Mouse (Mus musculus) liver, adult 2 months (tissue): ENCODE results near the gene Fam189a1. TPM values are rescaled to one million over a fixed set of nuclear protein-coding genes. Genes with fewer than 3 reads are reported as not detected.

Experiments
- DNase-seq: peaks from one replicate; pipeline ENCODE4 v3.0.0-alpha.2; 2011; ENCODE audit warnings: low read depth, low spot score; ENCODE audit errors: extremely low read depth
- H3K27ac ChIP-seq: fragments of 200-500 bp; replicated peaks from 2 replicates; pipeline ENCODE4 v1.5.1; 2012; ENCODE audit warnings: low read depth, mild to moderate bottlenecking, control low read depth, inconsistent platforms, low read length; ENCODE audit not compliant: insufficient read depth
- H3K27me3 ChIP-seq: fragments of 200-500 bp; 2 replicates; pipeline ENCODE4 v1.6.1; 2012; ENCODE audit warnings: mild to moderate bottlenecking, moderate library complexity, low read length, inconsistent platforms; ENCODE audit not compliant: control insufficient read depth, insufficient read depth
- H3K36me3 ChIP-seq: fragments of 200-500 bp; 2 replicates; pipeline ENCODE4 v1.6.1; 2012; ENCODE audit warnings: low read length, inconsistent platforms; ENCODE audit not compliant: control insufficient read depth, insufficient read depth
- H3K4me1 ChIP-seq: fragments of 200-500 bp; 2 replicates; pipeline ENCODE4 v1.6.1; 2011; ENCODE audit warnings: low read length; ENCODE audit not compliant: control insufficient read depth, insufficient read depth
- H3K4me3 ChIP-seq: fragments of 200-500 bp; 2 replicates; pipeline ENCODE4 v1.5.1; 2011; ENCODE audit warnings: low read depth, mild to moderate bottlenecking, control low read depth, low read length, moderate library complexity; ENCODE audit not compliant: insufficient read depth
- H3K79me2 ChIP-seq: fragments of 200-500 bp; 2 replicates; pipeline ENCODE4 v1.6.1; 2012; ENCODE audit warnings: inconsistent platforms, mild to moderate bottlenecking, low read length, moderate library complexity; ENCODE audit not compliant: control insufficient read depth, insufficient read depth
- H3K9ac ChIP-seq: fragments of 200-500 bp; 2 replicates; pipeline ENCODE4 v1.6.1; 2012; ENCODE audit warnings: low read depth, mild to moderate bottlenecking, control low read depth, inconsistent platforms, low read length
- CTCF ChIP-seq: fragments of 200-500 bp; IDR thresholded peaks from 2 replicates; pipeline ENCODE4 v1.5.1; 2011; ENCODE audit warnings: low read depth, low read length, control low read depth
- POLR2A ChIP-seq: fragments of 200-500 bp; IDR thresholded peaks from 2 replicates; pipeline ENCODE4 v1.6.1; 2011; ENCODE audit warnings: low read length, control low read depth; ENCODE audit not compliant: insufficient read depth; ENCODE audit errors: extremely low read depth
- WGBS: fragments of 180-500 bp; shearing (Covaris S2); methylation state at CpG from one replicate; pipeline ENCODE4 v1.1.7; 2018; 5-methylcytosine and 5-hydroxymethylcytosine counted together
- polyA plus RNA-seq: library from polyadenylated mRNA; depleted of rRNA; stranded (reverse); fragments of >200 nt; gene quantifications from 2 replicates; pipeline ENCODE4 v1.2.3, GENCODE M21; 2012; rRNA removed
- total RNA-seq: library from RNA; depleted of rRNA; stranded (reverse); fragments of >200 nt; gene quantifications from 2 replicates; pipeline ENCODE4 v1.2.3, GENCODE M21; 2014; rRNA removed

The Fam189a1 gene
- 0.13 TPM in 1 of 2 replicates, not detected in the other for total RNA-seq
- 0.11 and 0.32 TPM in 2 replicates for polyA plus RNA-seq

DNA sequence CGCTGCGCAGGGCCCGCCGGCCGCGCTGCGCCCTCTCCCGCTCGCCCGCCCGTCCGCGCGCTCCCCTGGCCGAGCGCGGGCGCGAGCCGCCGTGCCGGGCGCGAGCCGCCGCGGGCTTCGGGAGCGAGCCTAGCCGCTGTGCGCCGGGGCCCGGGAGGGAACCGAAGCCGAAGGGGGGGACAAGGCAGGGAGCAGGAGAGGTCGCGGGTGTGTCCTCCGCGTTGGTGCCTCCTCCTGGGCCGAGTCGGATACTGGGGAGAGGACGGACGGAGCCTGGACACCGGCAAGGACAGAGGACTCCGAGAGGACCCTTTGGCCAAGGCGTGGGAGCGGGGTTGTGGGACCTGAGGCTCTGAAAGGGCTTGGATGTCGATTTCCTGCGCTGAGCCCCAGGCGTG lies at the start of gene Fam189a1:
Gene Fam189a1, minus strand, starts transcription at position 57 of the 398 bp plus-strand sequence.
- TF ChIP-seq POLR2A (no peak), CTCF (no peak)
- Histone ChIP-seq H3K27ac (no peak within 1 kb of the TSS), H3K27me3 (peaks cover 12% of the 10 kb centered on the region), H3K4me1 (no peaks in the 10 kb centered on the region), H3K4me3 (no peak within 1 kb of the TSS), H3K9ac (no peak within 1 kb of the TSS), H3K36me3 (no peaks in the 10 kb centered on the region), H3K79me2 (no peaks in the 10 kb centered on the region)
- WGBS: 9% methylated on average over 50 of the region's 50 CpGs
- DNase-seq: no peak

GRCm38 (mm10) chr7:65206021-65206420 lies 49.7 kb upstream of the Fam189a1 start:
- WGBS: 89% methylated on average over 6 of the region's 6 CpGs
- Histone ChIP-seq H3K4me1 (no peaks in the 10 kb centered on the region), H3K79me2 (no peaks in the 10 kb centered on the region), H3K27me3 (no peaks in the 10 kb centered on the region), H3K9ac (no peak overlapping the region), H3K36me3 (no peaks in the 10 kb centered on the region), H3K27ac (no peak overlapping the region), H3K4me3 (no peak overlapping the region)
- TF ChIP-seq POLR2A (no peak), CTCF (no peak)
- no peak for DNase-seq

- TF ChIP-seq CTCF (no peak), POLR2A (no peak)
- DNase-seq: no peak
- 87% methylated on average over 10 of the region's 10 CpGs for WGBS
- H3K9ac ChIP-seq: no peak overlapping the region
- H3K36me3 ChIP-seq: no peaks in the 10 kb centered on the region
- H3K27me3 ChIP-seq: no peaks in the 10 kb centered on the region
- H3K4me3 ChIP-seq: no peak overlapping the region
- H3K4me1 ChIP-seq: no peaks in the 10 kb centered on the region
- no peak overlapping the region for H3K27ac ChIP-seq
- H3K79me2 ChIP-seq: no peaks in the 10 kb centered on the region
Measured at GRCm38 (mm10) chr7:65202719-65203118, 46.3 kb upstream of the Fam189a1 start.

DNA sequence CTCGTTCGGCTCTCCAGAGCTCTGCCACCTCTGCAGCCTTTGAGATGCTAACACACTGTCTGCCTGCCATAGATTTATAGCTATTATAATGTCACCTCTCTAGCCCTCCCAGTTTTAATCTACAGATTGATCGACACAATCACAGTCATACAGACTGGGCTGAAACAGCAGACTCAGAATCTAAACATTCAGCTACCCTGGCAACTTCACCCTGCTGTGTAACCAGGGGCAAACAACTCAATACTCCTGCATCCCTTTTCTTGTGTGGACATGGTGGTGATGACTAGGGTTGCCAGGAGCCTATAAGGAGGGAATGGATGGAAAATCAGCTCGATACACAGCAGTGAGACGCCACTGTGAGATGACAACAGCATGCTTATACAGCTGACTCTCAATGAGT lies 24.3 kb upstream of the Fam189a1 start:
- H3K27ac ChIP-seq: no peak overlapping the region
- no peaks in the 10 kb centered on the region for H3K4me1 ChIP-seq
- no peak overlapping the region for H3K9ac ChIP-seq
- no peaks in the 10 kb centered on the region for H3K36me3 ChIP-seq
- no peak overlapping the region for H3K4me3 ChIP-seq
- no peak for TF ChIP-seq CTCF
- no peak for TF ChIP-seq POLR2A
- H3K27me3 ChIP-seq: no peaks in the 10 kb centered on the region; the same call in 1 of the 2 replicates
- 75% methylated on average over 5 of the region's 5 CpGs for WGBS
- no peaks in the 10 kb centered on the region for H3K79me2 ChIP-seq
- no peak for DNase-seq

- H3K27me3 ChIP-seq: no peaks in the 10 kb centered on the region
- H3K79me2 ChIP-seq: no peaks in the 10 kb centered on the region
- no peak for DNase-seq
- H3K36me3 ChIP-seq: no peaks in the 10 kb centered on the region
- no peak overlapping the region for H3K9ac ChIP-seq
- 66% methylated on average over 4 of the region's 4 CpGs for WGBS
- H3K4me3 ChIP-seq: no peak overlapping the region
- no peak overlapping the region for H3K27ac ChIP-seq
- TF ChIP-seq POLR2A (no peak), CTCF (no peak)
- H3K4me1 ChIP-seq: no peaks in the 10 kb centered on the region
Measured at GRCm38 (mm10) chr7:65170762-65171161, 14.4 kb upstream of the Fam189a1 start.

GRCm38 (mm10) chr7:65157031-65158025 lies 958 bp upstream of the Fam189a1 start:
- Histone ChIP-seq H3K27ac (no peak overlapping the region), H3K27me3 (peaks cover 12% of the 10 kb centered on the region), H3K4me1 (no peaks in the 10 kb centered on the region), H3K4me3 (no peak overlapping the region), H3K36me3 (no peaks in the 10 kb centered on the region), H3K9ac (no peak overlapping the region), H3K79me2 (no peaks in the 10 kb centered on the region)
- no peak for TF ChIP-seq CTCF
- TF ChIP-seq POLR2A: no peak
- 11% methylated on average over 16 of the region's 16 CpGs for WGBS
- no peak for DNase-seq
